Mouse (Mus musculus) testis, adult 10 weeks (tissue): ENCODE measurements around the gene Pcbd1. TPM values are rescaled to one million over a fixed set of nuclear protein-coding genes. Genes with fewer than 3 reads are reported as not detected.

Experiments
- polyA plus RNA-seq: library from polyadenylated mRNA; stranded (reverse); fragments of 350-450 nt; fragmentation: Illumina TruSeq; extraction: RNeasy Lipid Tissue Mini Kit (QIAGEN cat#74804); gene quantifications from one replicate; pipeline ENCODE4 v1.2.3, GENCODE M21; 2014; ENCODE audit warnings: low read depth, low replicate concordance

The Pcbd1 gene
- polyA plus RNA-seq, result 0.90 TPM

DNA sequence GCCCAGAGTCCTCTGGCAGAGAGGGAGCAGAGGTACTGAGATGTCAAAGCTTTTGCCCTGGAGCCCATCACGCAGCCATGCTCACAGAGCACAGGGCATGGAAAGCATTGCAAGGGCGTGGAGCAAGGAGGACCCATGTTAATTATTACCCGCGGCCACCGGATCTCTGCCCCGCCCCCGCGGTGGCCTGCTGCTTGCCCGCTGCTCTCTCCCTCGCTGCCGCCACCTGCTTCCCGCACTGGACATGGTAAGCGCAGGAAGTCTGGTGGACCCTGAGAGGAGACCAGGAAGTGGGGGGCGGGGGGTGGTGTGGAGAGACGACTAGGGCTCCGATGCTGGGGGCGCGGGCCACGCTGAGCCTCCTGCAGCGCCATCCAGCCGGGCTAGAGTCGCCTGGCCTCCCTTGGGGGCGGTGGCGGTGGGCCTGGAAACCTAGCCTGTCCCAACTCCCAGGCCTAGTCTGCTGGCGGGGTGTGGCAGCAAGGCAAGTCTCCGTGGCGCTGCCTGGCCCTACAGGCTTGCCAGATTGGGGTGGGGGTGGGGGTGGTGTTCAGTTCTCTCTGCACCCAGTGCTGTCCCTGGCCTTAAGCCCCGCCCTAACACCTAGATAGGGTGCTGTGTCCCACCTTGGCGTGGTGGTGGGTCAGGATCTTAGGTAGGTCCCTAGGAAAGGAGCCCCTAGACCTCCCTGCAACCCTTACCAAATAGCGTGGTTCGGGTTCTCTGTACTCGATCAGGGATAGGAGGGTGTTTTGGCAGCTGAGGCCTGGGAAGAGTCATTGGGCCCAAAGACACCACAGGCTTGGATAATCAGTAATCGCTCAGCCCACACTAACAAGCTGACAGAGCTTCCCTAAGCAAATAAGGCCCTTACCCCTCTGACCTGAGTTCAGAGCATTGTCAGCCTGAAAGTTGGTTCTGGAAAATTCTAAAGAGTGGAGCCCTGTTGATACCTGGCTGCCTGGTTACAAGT is at the start of gene Pcbd1:
Pcbd1 (plus strand) TSS at position 162 of the 973 bp plus-strand sequence.

Other genes starting within 250 kb of the Pcbd1 start
- 22.8 TPM for gene Sgpl1, start 58.4 kb downstream of the Pcbd1 start, polyA plus RNA-seq
- 88.5 TPM for gene Tbata, start 82.6 kb downstream of the Pcbd1 start, polyA plus RNA-seq
- not detected for gene Adamts14, start 184.1 kb downstream of the Pcbd1 start, polyA plus RNA-seq
- gene Prf1, start 208.5 kb downstream of the Pcbd1 start, polyA plus RNA-seq, result not detected